Mouse (Mus musculus) E14TG2a.4 (cell line): ENCODE data around the gene Sdcbp2.

Experiments
- H3K27me3 ChIP-seq: 2 replicates; pipeline ENCODE4 v1.6.1; 2014; ENCODE audit warnings: low read length, control low read depth; ENCODE audit not compliant: insufficient read depth
- H3K36me3 ChIP-seq: 2 replicates; pipeline ENCODE4 v1.6.1; 2014; ENCODE audit warnings: low read length, control low read depth; ENCODE audit not compliant: insufficient read depth
- H3K4me1 ChIP-seq: replicated peaks from 2 replicates; pipeline ENCODE4 v1.6.1; 2014; ENCODE audit warnings: low read depth, low read length, control low read depth
- H3K4me3 ChIP-seq: replicated peaks from 2 replicates; pipeline ENCODE4 v1.5.1; 2014; ENCODE audit warnings: mild to moderate bottlenecking, low read length
- H3K9me3 ChIP-seq: 2 replicates; pipeline ENCODE4 v1.6.1; 2014; ENCODE audit warnings: low read length, control low read depth
- CTCF ChIP-seq: conservative IDR thresholded peaks from 2 replicates; pipeline ENCODE4 v1.5.1; 2014; ENCODE audit warnings: low read length
- NANOG ChIP-seq: IDR thresholded peaks from 2 replicates; pipeline ENCODE4 v1.6.1; 2014; ENCODE audit warnings: borderline replicate concordance, low read length, mixed read lengths
- POU5F1 ChIP-seq: IDR thresholded peaks from 2 replicates; pipeline ENCODE4 v1.6.1; 2014; ENCODE audit warnings: low read length, borderline replicate concordance

Sdcbp2 gene

DNA sequence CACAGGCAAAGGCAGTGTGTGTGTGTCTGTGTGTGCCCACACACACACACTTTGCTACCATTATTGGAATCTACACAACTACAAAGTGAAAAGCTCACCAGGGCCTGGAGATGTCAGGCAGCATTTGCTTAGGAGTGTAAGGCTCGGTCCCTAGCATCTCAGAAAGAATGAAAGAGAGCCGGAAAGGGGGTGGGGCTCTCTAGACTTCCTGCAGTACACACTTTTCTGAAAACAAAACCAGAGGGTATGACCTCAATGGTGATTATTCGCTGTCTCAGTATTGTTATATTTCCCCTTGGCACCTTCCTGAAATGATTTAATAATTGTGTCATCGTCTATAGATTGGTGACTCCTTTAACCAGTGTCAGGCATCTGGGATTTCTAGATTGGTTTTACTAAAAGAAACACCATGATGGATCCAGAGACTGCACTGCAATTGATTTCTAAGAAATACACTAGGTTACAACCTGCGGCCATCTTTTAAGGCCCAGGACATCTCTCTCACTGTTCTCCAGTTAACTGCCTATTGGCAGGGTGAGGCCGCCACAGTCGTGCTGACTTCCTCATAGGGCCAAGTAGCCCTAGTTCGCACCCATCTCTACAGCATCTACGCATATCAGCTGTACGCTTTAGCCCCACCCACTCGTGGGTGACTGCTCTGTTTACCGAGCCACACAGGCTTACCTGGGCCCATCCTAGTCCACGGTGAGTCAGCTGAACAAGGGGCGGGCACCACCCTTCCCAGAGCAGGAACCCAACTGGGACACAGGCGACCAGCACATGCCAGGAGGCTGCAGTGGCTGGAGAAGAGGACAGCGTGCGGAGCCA is at the start of gene Sdcbp2:
Gene Sdcbp2, plus strand, starts transcription at position 750 of the 828 bp plus-strand sequence.
- Histone ChIP-seq H3K4me1 (peaks cover 41% of the 10 kb centered on the region), H3K27me3 (peaks cover 4% of the 10 kb centered on the region; the same call in 1 of the 2 replicates), H3K36me3 (peaks cover 4% of the 10 kb centered on the region; the same call in 1 of the 2 replicates), H3K4me3 (no peak within 1 kb of the TSS; the same call in 1 of the 2 replicates), H3K9me3 (no peaks in the 10 kb centered on the region)
- TF ChIP-seq POU5F1 = no peak
- TF ChIP-seq CTCF = no peak
- TF ChIP-seq NANOG = no peak

DNA sequence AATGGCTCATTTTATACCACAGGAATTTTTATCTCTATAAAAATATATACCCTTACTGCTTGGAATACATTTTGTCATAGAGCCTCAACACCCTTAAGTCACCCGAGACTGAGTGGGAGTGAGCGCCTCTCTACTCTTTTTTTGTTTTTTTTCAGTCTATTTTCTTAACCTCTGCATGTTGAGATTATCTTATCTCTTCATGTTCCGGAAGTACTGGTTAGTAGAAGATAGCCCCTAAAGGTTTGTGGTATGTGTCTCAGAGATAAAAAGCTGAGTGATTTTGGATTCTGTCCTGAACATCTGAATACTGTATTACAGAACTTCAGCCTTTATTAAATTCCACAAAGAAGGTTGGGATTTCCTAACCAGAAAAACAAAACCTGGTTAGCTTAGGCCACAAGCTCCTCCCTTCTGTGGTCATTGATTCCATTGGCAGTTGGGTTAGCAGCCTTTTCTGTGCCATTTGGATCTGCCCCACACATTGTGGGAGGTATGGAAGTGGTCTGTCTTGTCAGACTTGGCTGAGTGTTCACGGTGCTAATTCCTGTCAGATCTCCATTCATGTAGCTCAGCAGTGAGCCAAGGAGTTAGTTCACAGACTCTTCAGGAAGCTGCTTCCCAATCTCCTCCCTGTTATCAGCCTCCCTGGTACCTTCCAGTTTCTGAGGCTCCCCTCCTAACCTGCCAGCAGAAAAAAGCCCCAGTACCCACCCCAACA is 47.9 kb upstream of the Sdcbp2 start:
- Histone ChIP-seq H3K27me3 (peaks cover 7% of the 10 kb centered on the region; the same call in 1 of the 2 replicates), H3K9me3 (no peaks in the 10 kb centered on the region), H3K36me3 (peaks cover 7% of the 10 kb centered on the region; the same call in 1 of the 2 replicates), H3K4me3 (no peak overlapping the region), H3K4me1 (no peaks in the 10 kb centered on the region)
- TF ChIP-seq NANOG (no peak), POU5F1 (no peak), CTCF (no peak)

DNA sequence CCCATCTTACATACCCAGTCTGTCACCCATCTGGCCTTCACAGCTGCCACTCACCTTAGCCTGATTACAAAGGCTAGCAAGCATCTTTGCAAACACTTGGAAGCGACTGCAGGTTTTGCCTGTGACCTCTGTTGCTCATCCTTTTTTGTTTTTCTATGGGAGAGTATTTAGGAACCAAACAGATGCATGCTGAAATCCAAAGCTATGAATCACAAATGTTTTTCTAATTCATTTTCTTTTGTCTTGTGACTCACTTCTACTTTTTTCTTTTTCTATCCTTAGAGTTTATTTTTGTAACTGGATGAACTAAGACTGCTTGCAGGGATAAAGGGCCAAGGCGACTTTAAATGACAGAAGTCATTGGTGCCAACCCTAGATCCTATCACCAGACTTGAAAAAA is 46.9 kb upstream of the Sdcbp2 start:
- H3K27me3 ChIP-seq = peaks cover 7% of the 10 kb centered on the region; the same call in 1 of the 2 replicates
- no peak overlapping the region for H3K4me3 ChIP-seq
- no peaks in the 10 kb centered on the region for H3K9me3 ChIP-seq
- peaks cover 3% of the 10 kb centered on the region; the same call in 1 of the 2 replicates for H3K36me3 ChIP-seq
- TF ChIP-seq POU5F1 = no peak
- H3K4me1 ChIP-seq = peaks cover 4% of the 10 kb centered on the region

- Histone ChIP-seq H3K36me3 (no peaks in the 10 kb centered on the region), H3K4me1 (peaks cover 11% of the 10 kb centered on the region), H3K9me3 (no peaks in the 10 kb centered on the region), H3K4me3 (no peak overlapping the region), H3K27me3 (peaks cover 7% of the 10 kb centered on the region; the same call in 1 of the 2 replicates)
- no peak for TF ChIP-seq CTCF
- no peak for TF ChIP-seq POU5F1
- no peak for TF ChIP-seq NANOG
Measured at GRCm38 (mm10) chr2:151528066-151528465, 44.4 kb upstream of the Sdcbp2 start.

DNA sequence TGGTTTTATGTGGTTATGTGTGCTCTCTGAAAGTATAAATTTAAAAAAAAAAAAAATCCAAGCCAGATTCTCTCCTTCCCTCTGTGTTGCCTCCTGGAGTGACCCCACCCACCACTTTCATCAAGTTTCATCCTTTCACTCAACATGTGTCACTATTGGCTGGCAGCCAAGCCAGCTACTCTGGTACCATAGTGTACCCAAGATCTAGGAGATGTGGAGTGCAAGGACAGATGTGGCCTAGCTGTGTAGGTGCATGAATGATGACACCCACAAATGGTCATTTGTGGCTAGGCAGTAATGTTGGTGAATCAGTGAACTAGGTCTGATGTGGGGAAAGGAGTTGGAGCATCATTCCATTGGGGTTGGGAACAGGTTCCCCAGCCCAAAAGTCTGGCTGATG is 43.3 kb upstream of the Sdcbp2 start:
- Histone ChIP-seq H3K4me3 (no peak overlapping the region), H3K9me3 (no peaks in the 10 kb centered on the region), H3K4me1 (peaks cover 11% of the 10 kb centered on the region), H3K36me3 (no peaks in the 10 kb centered on the region), H3K27me3 (peaks cover 7% of the 10 kb centered on the region; the same call in 1 of the 2 replicates)
- no peak for TF ChIP-seq POU5F1
- no peak for TF ChIP-seq CTCF
- TF ChIP-seq NANOG = no peak

DNA sequence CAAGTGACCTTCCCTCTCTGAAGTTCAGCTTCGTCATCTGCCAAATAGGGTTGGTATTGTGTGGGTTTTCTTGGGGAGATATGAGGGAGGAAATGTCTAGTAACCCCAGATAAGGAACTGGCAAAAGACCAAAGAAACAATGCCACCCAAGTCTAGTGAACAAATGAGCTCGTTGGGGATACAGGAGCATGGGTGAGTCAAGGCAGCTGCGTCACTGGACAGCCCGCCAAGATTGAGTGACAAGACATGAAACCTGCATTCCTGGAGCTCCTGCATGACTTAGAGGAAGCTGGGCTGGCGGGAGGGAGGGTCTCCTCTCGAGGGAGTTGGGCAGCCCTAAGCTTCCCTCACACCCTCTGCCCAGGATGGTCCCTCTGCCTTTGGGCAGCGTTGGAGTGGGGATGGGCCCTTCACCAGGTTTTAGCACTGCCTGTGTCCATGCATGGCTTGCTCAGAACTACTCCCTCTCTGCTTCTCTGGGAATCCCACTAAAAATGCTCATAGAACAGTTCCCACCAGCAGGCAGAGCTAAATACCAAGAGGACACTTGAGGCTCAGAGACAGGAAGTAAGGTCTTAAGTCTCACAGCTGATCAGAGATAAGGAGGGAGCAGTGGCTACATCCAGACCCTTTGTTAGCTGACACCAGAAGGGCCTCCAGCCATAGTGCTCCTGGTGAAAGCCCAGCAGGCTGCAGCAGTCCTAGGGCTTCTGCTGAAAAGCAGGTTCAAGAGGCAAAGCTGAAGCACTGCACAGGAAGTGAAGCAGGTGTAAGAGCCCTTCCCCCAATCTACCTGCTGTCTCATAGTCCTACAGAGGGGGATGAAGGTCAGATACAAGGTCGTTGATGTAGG is 41.8 kb upstream of the Sdcbp2 start:
- peaks cover 14% of the 10 kb centered on the region for H3K4me1 ChIP-seq
- H3K9me3 ChIP-seq = no peaks in the 10 kb centered on the region
- TF ChIP-seq POU5F1 = no peak
- no peak for TF ChIP-seq NANOG
- no peak for TF ChIP-seq CTCF
- H3K36me3 ChIP-seq = no peaks in the 10 kb centered on the region
- H3K4me3 ChIP-seq = no peak overlapping the region
- peaks cover 2% of the 10 kb centered on the region; the same call in 1 of the 2 replicates for H3K27me3 ChIP-seq

- Histone ChIP-seq H3K9me3 (no peaks in the 10 kb centered on the region), H3K36me3 (no peaks in the 10 kb centered on the region), H3K4me3 (no peak overlapping the region), H3K4me1 (peaks cover 18% of the 10 kb centered on the region), H3K27me3 (no peaks in the 10 kb centered on the region)
- no peak for TF ChIP-seq POU5F1
Measured at GRCm38 (mm10) chr2:151533632-151534031, 38.8 kb upstream of the Sdcbp2 start.
